Mouse (Mus musculus): ENCODE measurements around the gene Pex7. TPM values are rescaled to one million over a fixed set of nuclear protein-coding genes. Genes with fewer than 3 reads are reported as not detected.

The Pex7 gene
- total and polyA plus RNA-seq, 2 experiments from 2014 or later: 24.2 to 46.7 TPM

DNA sequence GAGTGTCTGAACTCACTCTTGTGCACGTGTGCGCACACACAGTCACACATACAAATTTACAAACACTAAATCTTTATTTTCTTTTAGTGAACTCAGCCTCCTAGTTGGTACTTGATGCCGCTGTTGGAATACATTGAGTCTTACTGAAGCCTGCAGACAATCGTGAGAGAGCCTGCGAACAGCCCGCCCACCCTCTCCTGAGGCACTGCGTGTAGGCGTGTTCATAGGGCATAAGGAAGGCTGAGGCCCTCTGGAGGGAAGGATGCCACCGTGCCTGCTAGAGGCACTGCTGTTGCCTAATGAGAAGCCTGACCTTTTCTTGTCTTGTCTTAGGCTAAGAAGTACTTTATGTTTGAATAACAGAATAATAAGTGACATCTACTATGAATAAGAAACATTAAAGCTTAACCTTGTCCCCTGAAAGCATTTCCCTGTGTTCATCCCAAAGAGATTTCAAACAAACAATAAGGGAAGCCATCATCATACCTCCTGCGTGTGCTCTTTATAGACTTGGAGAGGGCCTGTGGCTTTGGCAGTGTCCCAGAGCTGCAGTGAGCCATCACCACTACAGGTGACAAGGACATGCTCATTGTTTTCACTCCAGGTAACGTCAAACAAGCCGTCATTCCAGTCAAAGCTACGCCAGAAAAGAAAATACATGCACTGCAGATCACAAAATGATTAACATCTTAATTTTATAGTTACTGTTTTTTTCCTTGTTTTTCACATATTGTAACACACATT lies 3.2 kb downstream of the Pex7 start:
- Histone ChIP-seq H3K27ac (ENCODE audit: low read depth) (no peak overlapping the region), H3K4me2 (ENCODE audit: low read depth, low read length) (no peak overlapping the region), H3K9me3 (replicated peaks; ENCODE audit: control insufficient read depth, low read length) (no peaks in the 10 kb centered on the region), H3K36me3 (replicated peaks; ENCODE audit: control insufficient read depth, insufficient read depth, low read length) (peaks cover 4% of the 10 kb centered on the region; the same call in 1 of the 2 replicates), H3K4me3 (ENCODE audit: low read depth, low read length) (no peak overlapping the region), H3K27me3 (ENCODE audit: control insufficient read depth, insufficient read depth, low read length) (no peaks in the 10 kb centered on the region), H3K9ac (replicated peaks; ENCODE audit: low read depth, low read length) (no peak overlapping the region), H3K4me1 (ENCODE audit: control insufficient read depth, insufficient read depth) (no peaks in the 10 kb centered on the region)
- ATAC-seq (ENCODE audit: insufficient read depth, low read depth) (no peak), DNase-seq (ENCODE audit: low spot score) (no peak)
- WGBS: 73% methylated on average over 13 of the region's 13 CpGs
- no peak for TF ChIP-seq CTCF (IDR thresholded peaks at IDR 0.05; ENCODE audit: low read depth)
- TF ChIP-seq EP300 (IDR thresholded peaks at IDR 0.05; ENCODE audit: low read depth): no peak

- TF ChIP-seq EP300 (IDR thresholded peaks at IDR 0.05; ENCODE audit: low read depth) (no peak), CTCF (IDR thresholded peaks at IDR 0.05; ENCODE audit: low read depth) (no peak)
- no peaks in the 10 kb centered on the region for H3K9me3 ChIP-seq (replicated peaks; ENCODE audit: control insufficient read depth, low read length)
- H3K4me2 ChIP-seq (ENCODE audit: low read depth, low read length): no peak overlapping the region
- no peak overlapping the region for H3K4me3 ChIP-seq (ENCODE audit: low read depth, low read length)
- no peak overlapping the region for H3K9ac ChIP-seq (replicated peaks; ENCODE audit: low read depth, low read length)
- 47% methylated on average over 7 of the region's 7 CpGs for WGBS
- H3K4me1 ChIP-seq (ENCODE audit: control insufficient read depth, insufficient read depth): no peaks in the 10 kb centered on the region
- no peak overlapping the region for H3K27ac ChIP-seq (ENCODE audit: low read depth)
- ATAC-seq (ENCODE audit: insufficient read depth, low read depth): no peak
- H3K27me3 ChIP-seq (ENCODE audit: control insufficient read depth, insufficient read depth, low read length): no peaks in the 10 kb centered on the region
- H3K36me3 ChIP-seq (replicated peaks; ENCODE audit: control insufficient read depth, insufficient read depth, low read length): peaks cover 10% of the 10 kb centered on the region
- no peak for DNase-seq (ENCODE audit: low spot score)
Measured at GRCm38 (mm10) chr10:19901992-19902391, 5.5 kb downstream of the Pex7 start.

GRCm38 (mm10) chr10:19900191-19900590 lies 7.3 kb downstream of the Pex7 start:
- Histone ChIP-seq H3K9me3 (replicated peaks; ENCODE audit: control insufficient read depth, low read length) (no peaks in the 10 kb centered on the region), H3K4me2 (ENCODE audit: low read depth, low read length) (no peak overlapping the region), H3K36me3 (replicated peaks; ENCODE audit: control insufficient read depth, insufficient read depth, low read length) (peaks cover 10% of the 10 kb centered on the region), H3K4me1 (ENCODE audit: control insufficient read depth, insufficient read depth) (no peaks in the 10 kb centered on the region), H3K27me3 (ENCODE audit: control insufficient read depth, insufficient read depth, low read length) (no peaks in the 10 kb centered on the region), H3K4me3 (ENCODE audit: low read depth, low read length) (no peak overlapping the region), H3K9ac (replicated peaks; ENCODE audit: low read depth, low read length) (no peak overlapping the region), H3K27ac (ENCODE audit: low read depth) (no peak overlapping the region)
- ATAC-seq (ENCODE audit: insufficient read depth, low read depth) (no peak), DNase-seq (ENCODE audit: low spot score) (no peak)
- TF ChIP-seq CTCF (IDR thresholded peaks at IDR 0.05; ENCODE audit: low read depth) (no peak), EP300 (IDR thresholded peaks at IDR 0.05; ENCODE audit: low read depth) (no peak)
- 73% methylated on average over 2 of the region's 2 CpGs for WGBS

DNA sequence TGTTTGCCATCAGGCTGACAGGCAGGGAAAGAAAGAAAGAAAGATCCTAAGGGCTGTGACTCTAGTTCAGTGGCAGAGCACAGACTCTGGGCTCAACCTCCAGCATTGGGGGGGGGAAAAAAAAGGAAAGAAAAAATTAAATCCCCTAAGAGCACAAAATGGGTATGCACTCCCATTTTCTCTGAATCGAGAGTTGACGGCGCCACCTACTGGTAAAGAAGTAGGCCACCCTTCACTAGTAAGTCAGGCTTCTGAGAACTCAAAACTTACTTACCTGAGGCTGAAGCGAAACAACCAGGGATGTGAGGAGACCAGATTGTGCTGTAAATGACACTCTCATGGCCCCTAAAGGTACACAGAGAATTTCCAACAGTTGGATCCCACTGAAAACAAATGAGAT lies 13.5 kb downstream of the Pex7 start:
- 15% methylated on average over 4 of the region's 4 CpGs for WGBS
- no peak for TF ChIP-seq EP300 (IDR thresholded peaks at IDR 0.05; ENCODE audit: low read depth)
- TF ChIP-seq CTCF (IDR thresholded peaks at IDR 0.05; ENCODE audit: low read depth): peak; percentile 67
- no peak for ATAC-seq (ENCODE audit: insufficient read depth, low read depth)
- H3K4me2 ChIP-seq (ENCODE audit: low read depth, low read length): no peak overlapping the region
- no peaks in the 10 kb centered on the region for H3K4me1 ChIP-seq (ENCODE audit: control insufficient read depth, insufficient read depth)
- no peaks in the 10 kb centered on the region for H3K27me3 ChIP-seq (ENCODE audit: control insufficient read depth, insufficient read depth, low read length)
- H3K9ac ChIP-seq (replicated peaks; ENCODE audit: low read depth, low read length): no peak overlapping the region
- H3K27ac ChIP-seq (ENCODE audit: low read depth): no peak overlapping the region
- no peak overlapping the region for H3K4me3 ChIP-seq (ENCODE audit: low read depth, low read length)
- peaks cover 6% of the 10 kb centered on the region for H3K36me3 ChIP-seq (replicated peaks; ENCODE audit: control insufficient read depth, insufficient read depth, low read length)
- DNase-seq (ENCODE audit: low spot score): peak; percentile 45
- no peaks in the 10 kb centered on the region for H3K9me3 ChIP-seq (replicated peaks; ENCODE audit: control insufficient read depth, low read length)

GRCm38 (mm10) chr10:19893146-19893545 lies 14.3 kb downstream of the Pex7 start:
- no peak overlapping the region for H3K27ac ChIP-seq (ENCODE audit: low read depth)
- H3K4me2 ChIP-seq (ENCODE audit: low read depth, low read length): no peak overlapping the region
- no peaks in the 10 kb centered on the region for H3K9me3 ChIP-seq (replicated peaks; ENCODE audit: control insufficient read depth, low read length)
- ATAC-seq (ENCODE audit: insufficient read depth, low read depth) (no peak), DNase-seq (ENCODE audit: low spot score) (no peak)
- peaks cover 3% of the 10 kb centered on the region for H3K36me3 ChIP-seq (replicated peaks; ENCODE audit: control insufficient read depth, insufficient read depth, low read length)
- H3K4me1 ChIP-seq (ENCODE audit: control insufficient read depth, insufficient read depth): no peaks in the 10 kb centered on the region
- H3K4me3 ChIP-seq (ENCODE audit: low read depth, low read length): no peak overlapping the region
- 72% methylated on average over 6 of the region's 6 CpGs for WGBS
- H3K9ac ChIP-seq (replicated peaks; ENCODE audit: low read depth, low read length): no peak overlapping the region
- TF ChIP-seq CTCF (IDR thresholded peaks at IDR 0.05; ENCODE audit: low read depth) (no peak), EP300 (IDR thresholded peaks at IDR 0.05; ENCODE audit: low read depth) (no peak)
- no peaks in the 10 kb centered on the region for H3K27me3 ChIP-seq (ENCODE audit: control insufficient read depth, insufficient read depth, low read length)

DNA sequence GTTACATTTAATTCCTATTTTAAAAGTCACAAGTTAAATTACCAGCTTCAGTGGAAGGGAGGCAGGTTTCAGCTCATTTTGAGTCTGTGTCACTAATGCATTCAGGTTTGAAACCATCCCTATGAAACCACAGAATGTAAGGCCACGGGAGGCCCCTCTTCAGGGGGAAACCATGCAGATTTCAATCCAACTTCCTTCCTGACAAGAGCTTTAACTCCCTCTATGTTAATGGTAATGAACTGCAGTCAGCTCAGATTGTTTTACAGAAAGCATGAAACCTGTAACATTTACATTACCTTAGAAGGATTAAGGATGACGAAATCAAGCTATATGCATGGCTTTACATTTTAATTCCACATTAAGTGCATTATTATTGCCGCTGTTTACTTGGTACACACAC lies 15.8 kb downstream of the Pex7 start:
- DNase-seq (ENCODE audit: low spot score): no peak
- 57% methylated on average over 3 of the region's 3 CpGs for WGBS
- Histone ChIP-seq H3K27me3 (ENCODE audit: control insufficient read depth, insufficient read depth, low read length) (no peaks in the 10 kb centered on the region), H3K4me2 (ENCODE audit: low read depth, low read length) (no peak overlapping the region), H3K4me1 (ENCODE audit: control insufficient read depth, insufficient read depth) (no peaks in the 10 kb centered on the region), H3K9me3 (replicated peaks; ENCODE audit: control insufficient read depth, low read length) (no peaks in the 10 kb centered on the region), H3K27ac (ENCODE audit: low read depth) (no peak overlapping the region), H3K4me3 (ENCODE audit: low read depth, low read length) (no peak overlapping the region), H3K36me3 (replicated peaks; ENCODE audit: control insufficient read depth, insufficient read depth, low read length) (no peaks in the 10 kb centered on the region; the same call in 1 of the 2 replicates), H3K9ac (replicated peaks; ENCODE audit: low read depth, low read length) (no peak overlapping the region)
- no peak for ATAC-seq (ENCODE audit: insufficient read depth, low read depth)
- no peak for TF ChIP-seq EP300 (IDR thresholded peaks at IDR 0.05; ENCODE audit: low read depth)
- TF ChIP-seq CTCF (IDR thresholded peaks at IDR 0.05; ENCODE audit: low read depth): no peak
